Mouse (Mus musculus) cortical plate, adult 2 months (tissue): ENCODE results near the gene Smarcc1.

Source experiments
- CTCF ChIP-seq: fragments of 200-500 bp; IDR thresholded peaks from 2 replicates; pipeline ENCODE4 v1.5.1; 2011; ENCODE audit warnings: mild to moderate bottlenecking, control low read depth, low read length; ENCODE audit not compliant: insufficient read depth; ENCODE audit errors: extremely low read depth
- POLR2A ChIP-seq: fragments of 200-500 bp; IDR thresholded peaks from 2 replicates; pipeline ENCODE4 v1.6.1; 2011; ENCODE audit warnings: mild to moderate bottlenecking, low read length, control low read depth; ENCODE audit not compliant: insufficient read depth; ENCODE audit errors: extremely low read depth

DNA sequence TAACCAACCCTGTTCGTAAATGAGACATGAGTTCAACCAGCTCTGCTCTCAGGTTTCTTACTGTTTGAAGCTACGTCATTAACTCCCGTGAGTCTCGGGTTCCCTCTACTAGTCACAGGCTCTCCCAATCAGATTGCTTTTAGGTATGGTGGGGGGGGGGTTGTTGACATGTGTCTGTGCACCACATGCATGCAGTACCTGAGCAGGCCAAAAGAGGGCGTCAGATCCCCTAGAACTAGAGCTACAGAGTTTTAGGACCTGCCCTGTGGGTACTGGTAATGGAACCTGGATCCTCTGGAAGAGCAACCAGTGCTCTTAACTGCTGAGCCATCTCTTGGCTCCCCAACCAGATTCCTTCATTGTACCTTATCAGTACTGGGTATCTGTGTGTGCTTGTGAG is 158.4 kb downstream of the Smarcc1 start:
- TF ChIP-seq CTCF (0 out of 2 replicates have a peak, but pooled peaks have one; percentile 11), POLR2A (no peak)
